Mouse (Mus musculus) T-helper 1 cell (primary cell): Measurements from ENCODE around the gene Tspan10.

Source experiments
- in situ Hi-C: fragments of 300-600 bp; cut with MboI, MseI; formaldehyde crosslinking; loops from one replicate; pipeline ENCODE4 v1.15.1; 2025; ENCODE audit warnings: high pct_unique_total_duplicates

Tspan10 gene

DNA sequence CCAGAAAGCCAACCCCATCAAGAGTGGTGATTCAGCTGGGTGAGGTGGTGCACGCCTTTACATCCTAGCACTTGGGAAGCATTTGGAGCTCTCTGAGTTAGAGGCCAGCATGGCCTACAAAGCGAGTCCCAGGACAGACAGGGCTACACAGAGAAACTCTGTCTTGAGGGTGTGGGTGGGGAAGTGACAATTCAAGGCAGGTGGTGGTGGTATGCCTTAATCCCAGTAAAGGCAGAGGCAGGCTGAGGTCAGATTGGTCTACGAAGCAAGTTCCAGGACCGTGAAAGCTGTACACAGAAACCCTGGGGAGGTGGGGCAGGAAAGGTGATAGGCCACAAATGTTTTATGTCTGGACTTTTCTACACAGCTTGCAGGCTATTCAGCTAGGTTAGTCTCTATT, 12.5 kb downstream of the Tspan10 start:
- in situ Hi-C loops = no loop called here

- in situ Hi-C loops = no loop called here
Observed at GRCm38 (mm10) chr11:120455413-120455812, 13.0 kb downstream of the Tspan10 start.

- in situ Hi-C loops = no loop called here
Observed at GRCm38 (mm10) chr11:120457370-120457769, 14.9 kb downstream of the Tspan10 start.

DNA sequence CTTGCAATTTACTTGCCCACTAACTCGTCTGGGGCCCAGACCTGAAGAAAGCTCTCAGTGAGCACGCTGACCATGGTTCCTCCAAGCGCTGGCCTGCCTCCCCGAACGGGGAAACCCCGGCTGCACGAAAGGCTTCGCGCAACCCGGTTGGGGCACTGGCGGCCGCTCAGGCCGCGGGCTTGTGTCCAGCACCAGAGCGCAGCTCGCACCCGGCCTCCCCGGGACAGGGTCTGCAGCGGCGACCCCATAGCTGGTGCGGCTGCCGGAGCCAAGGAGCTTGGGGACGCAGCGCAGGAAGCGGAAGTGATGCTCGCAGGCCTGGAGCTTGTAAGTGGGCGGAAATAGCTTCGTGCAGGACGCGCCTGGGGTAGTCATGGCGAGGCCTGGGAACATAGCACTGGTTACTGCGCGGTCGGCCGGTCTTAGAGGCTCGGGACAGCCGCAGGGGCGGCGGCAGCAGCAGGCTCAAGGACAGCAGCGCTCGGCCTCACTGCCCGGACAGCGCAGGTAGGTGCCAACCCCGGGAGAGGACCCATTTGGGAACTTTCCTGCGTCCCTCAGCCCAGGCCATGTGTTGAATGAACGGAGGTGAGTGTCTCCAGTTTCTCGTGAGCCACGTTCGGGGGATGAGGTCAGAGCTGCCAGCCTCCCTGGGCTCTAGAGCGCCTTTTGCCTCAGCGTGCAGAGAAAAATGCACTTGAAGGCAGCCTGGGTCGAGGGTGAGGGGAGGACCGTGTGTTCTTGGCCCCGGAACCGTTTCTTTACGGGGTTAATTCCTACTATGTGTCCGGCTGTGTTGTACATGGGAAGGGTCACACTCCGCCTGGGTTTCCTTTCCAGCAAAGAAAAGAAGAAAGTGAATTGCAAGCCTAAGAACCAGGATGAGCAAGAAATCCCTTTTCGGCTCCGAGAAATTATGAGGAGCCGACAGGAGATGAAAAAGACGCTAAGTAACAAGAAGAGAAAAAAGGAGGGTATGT, 15.6 kb downstream of the Tspan10 start, which contains the start of the genes Oxld1 and Ccdc137:
Gene Oxld1 (minus strand): TSS at position 297 of the 980 bp plus-strand sequence.
Gene Ccdc137 (plus strand): TSS at position 344 of the 980 bp plus-strand sequence.
- in situ Hi-C loops = no loop called here

DNA sequence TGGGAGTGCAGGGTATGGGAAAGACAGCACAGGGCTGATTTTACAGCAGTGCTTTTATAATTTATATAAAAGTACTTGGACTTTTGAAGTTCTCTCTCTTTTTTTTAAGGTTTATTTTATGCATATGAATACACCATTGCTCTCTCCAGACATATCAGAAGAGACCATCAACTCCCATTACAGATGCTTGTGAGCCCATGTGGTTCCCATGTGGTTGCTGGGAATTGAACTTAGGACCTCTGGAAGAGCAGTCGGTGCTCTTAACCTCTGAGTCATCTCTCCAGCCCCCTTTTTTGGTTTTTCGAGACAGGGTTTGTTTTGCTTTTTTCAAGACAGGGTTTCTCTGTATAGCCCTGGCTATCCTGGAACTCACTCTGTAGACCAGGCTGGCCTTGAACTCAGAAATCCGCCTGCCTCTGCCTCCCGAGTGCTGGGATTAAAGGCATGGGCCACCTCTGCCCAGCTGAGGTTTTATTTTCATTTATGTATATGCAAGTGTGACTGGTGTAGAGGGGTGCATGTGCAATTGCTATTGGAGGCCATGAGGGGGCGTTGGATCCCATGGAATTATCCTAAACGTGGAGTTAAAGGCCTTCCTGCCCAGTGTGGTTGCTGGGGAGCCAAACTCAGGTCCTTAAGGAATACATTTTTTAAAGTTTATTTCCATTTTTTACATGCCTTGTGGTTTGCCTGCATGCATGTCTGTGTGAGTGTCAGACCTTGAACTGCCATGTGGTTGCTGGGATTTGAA, 16.6 kb downstream of the Tspan10 start:
- in situ Hi-C loops = no loop called here

DNA sequence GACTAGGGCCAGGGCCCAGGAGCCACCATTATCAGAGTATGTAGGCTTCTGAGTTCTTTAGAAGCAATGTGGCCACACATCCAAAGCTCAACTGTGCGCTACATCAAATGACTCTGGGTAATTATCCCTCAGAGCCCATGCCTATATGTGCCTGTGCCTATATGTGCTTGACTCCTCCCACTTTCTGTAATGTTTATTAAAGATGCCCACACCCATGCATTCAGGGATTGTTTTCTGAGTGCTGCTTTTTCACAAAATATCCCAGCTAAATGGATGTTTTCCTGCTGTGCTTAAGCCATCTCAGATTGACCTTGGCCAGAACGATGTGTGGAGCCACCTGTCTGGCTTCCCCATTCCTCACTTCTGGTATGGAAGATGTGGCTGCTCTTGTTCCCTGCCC, 21.1 kb downstream of the Tspan10 start:
- in situ Hi-C loops = no loop called here

GRCm38 (mm10) chr11:120464365-120464764, 21.9 kb downstream of the Tspan10 start:
- in situ Hi-C loops = no loop called here

- in situ Hi-C loops = no loop called here
Observed at GRCm38 (mm10) chr11:120465521-120465920, 23.1 kb downstream of the Tspan10 start.

GRCm38 (mm10) chr11:120467051-120467735, 24.7 kb downstream of the Tspan10 start, which contains the start of gene Arl16:
TSS of gene Arl16 (minus strand) at chr11:120467607.
- in situ Hi-C loops = no loop called here

GRCm38 (mm10) chr11:120467736-120468092, 25.3 kb downstream of the Tspan10 start:
- in situ Hi-C loops = no loop called here

DNA sequence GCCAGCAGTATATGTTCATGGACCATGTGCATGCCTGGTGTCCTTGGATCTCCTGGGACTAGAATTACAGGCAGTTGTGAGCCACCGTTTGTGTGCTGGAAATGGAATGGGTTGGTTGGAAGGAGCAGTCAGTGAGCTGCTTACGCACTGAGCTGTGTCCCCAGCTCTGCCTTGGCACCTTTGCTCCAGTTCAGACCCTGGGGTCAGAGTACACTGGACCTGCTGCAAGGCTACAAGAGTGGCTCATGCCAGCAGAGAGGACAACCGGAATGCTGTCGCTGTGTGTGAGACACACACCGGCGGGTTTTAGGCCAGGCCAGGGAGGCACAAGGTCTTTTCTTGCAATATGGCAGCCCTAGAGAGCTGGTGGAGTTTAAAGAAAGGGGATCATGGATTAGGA, 29.6 kb downstream of the Tspan10 start:
- in situ Hi-C loops = loop anchor here (10.0 kb wide), 1 partner anchor 797 kb away; no protein-coding TSS in a partner anchor

- in situ Hi-C loops = no loop called here
Observed at GRCm38 (mm10) chr11:120483448-120483934, 41.0 kb downstream of the Tspan10 start.

DNA sequence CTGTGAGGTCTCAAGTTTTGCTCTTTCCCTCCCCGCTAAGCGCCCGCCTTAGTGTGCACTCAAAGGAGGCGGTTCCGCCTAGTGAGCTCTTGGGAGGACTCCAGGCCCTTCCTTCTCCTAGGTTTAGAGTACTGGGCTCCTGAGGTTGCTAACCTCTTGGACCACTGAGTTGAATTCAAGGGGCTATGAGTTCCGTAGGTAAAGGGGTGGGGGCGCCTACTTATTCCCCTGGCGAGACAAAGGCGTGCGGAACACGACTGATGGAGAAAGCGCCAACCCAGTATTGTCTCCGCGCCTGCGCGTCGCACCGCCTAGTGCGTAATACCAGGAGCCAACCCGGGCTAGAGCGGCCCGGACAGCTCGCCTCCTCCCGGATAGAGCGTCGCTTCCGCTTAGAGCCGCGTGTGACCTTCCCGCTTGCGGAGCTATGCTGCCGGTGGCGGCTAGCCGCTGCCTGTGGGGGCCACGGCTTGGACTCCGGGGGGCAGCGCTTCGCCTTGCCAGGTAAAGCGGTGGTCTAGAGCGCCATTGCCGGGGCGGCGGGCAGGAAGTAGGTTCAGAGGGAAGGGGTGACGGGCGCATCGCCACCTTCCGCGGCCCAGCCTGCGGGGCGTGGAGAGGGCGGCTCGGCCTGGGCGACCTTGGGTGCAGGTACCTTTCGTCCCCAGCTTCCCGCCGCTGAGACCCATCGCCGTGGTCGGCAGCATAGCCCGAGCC, 42.0 kb downstream of the Tspan10 start, which contains the start of gene Mrpl12:
Gene Mrpl12 (plus strand): TSS at position 349 of the 717 bp plus-strand sequence.
- in situ Hi-C loops = no loop called here

DNA sequence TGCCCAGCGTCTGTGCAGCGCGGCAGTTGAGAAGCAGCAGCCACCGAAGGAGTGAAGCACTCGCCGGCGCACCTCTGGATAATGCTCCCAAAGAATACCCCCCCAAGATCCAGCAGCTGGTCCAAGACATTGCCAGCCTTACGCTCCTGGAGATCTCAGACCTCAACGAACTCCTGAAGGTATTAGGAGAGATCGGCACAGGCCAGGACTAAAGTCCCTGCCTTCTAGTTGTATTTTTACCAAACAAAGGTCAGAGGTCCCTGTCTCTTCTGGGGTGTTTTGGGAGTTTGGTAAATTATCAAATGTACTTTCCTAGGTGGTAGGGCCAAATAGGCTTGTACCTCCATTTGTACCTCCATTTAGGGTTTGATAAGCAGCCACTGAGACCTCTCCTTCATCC, 42.8 kb downstream of the Tspan10 start:
- in situ Hi-C loops = no loop called here

DNA sequence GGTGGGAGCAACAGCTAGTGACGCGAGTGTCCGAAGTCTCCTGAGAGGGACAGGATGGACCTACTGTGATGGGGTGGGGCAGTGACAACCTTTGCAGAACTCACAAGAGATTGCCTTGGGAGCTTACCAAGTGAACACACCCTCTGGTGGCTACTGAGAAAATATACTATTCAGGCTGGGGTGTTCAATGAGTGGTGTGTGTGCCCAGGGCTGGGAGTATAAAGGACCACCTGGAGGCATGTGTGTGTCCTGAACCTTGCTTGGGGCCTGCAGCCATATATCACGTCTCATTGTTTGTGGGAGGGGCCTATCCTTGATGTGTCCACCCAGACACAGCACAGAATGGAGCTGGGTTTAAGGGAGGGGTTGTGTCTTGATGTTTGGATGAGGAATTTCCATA, 46.1 kb downstream of the Tspan10 start:
- in situ Hi-C loops = no loop called here

DNA sequence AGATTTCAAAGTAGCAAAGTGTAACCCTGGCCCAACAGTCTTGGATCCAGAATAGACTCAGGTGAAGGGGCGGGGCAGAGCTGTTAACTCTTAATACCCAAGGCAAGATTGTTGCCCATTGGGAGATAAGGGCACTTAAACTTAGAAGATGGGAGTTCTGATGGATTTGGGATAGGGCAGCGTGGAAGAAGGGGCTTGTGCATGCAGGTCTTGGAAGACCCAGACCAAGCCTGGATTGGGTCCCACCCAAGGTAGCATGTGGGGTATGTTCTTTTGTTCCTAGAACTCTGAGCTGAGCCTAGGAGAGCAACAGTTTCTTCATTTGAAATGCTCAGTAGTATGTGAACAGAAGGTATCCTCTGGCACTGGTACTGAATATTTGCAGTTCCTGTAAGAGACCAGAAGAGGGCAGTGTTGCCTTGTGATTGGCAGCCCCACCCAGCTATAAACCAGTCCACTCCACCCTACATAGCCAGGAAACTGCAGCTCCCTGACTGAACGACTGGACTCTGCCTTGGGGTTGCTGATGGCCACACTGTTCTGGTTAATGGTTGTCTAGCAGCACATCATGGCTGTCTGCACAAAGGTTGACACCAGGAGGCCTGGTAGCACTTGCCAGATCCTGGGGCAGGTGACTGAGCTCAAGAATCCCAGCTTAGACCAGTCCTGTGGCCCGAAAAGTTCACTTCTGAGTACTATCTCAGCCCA, 46.8 kb downstream of the Tspan10 start:
- in situ Hi-C loops = no loop called here

- in situ Hi-C loops = no loop called here
Observed at GRCm38 (mm10) chr11:120490291-120491046, 48.0 kb downstream of the Tspan10 start.

GRCm38 (mm10) chr11:120491317-120492023, 49.0 kb downstream of the Tspan10 start, which contains the start of gene Slc25a10:
TSS of gene Slc25a10 (plus strand) at chr11:120491840.
- in situ Hi-C loops = no loop called here
